Mouse (Mus musculus): ENCODE measurements at regions not wholly inside any gene's neighbourhood (a gene's known extent, or its start where the extent isn't known, plus 50 kb on each side); places are given as distances from the start of the nearest gene placed in this dataset.
A peak's percentile ranks its signal among the peaks of the same experiment; 100 is the strongest.

GRCm38 (mm10) chrX:136321692-136322091, 51.6 kb downstream of the Bex3 start:
- H3K9ac ChIP-seq (ENCODE audit: low read depth, low read length, severe bottlenecking), result no peak overlapping the region
- DNase-seq (ENCODE audit: low spot score) (peak; percentile 54), ATAC-seq (ENCODE audit: low FRiP score, low read depth) (no peak)
- no peaks in the 10 kb centered on the region for H3K27me3 ChIP-seq (ENCODE audit: control insufficient read depth, insufficient read depth, low read length)
- H3K4me1 ChIP-seq (ENCODE audit: control insufficient read depth, insufficient read depth, low read length), result no peaks in the 10 kb centered on the region
- H3K4me2 ChIP-seq (replicated peaks; ENCODE audit: low read depth, low read length, severe bottlenecking), result no peak overlapping the region
- no peak for TF ChIP-seq POLR2A (IDR thresholded peaks at IDR 0.05; ENCODE audit: borderline replicate concordance, extremely low read depth, insufficient read depth, insufficient read length)
- H3K4me3 ChIP-seq (replicated peaks; ENCODE audit: low read length), result no peak overlapping the region
- H3K9me3 ChIP-seq (ENCODE audit: control insufficient read depth, low read length), result no peaks in the 10 kb centered on the region
- no peak overlapping the region for H3K27ac ChIP-seq (replicated peaks; ENCODE audit: low read depth, low read length)
- WGBS, result 6% methylated on average over 3 of the region's 3 CpGs
- H3K36me3 ChIP-seq (ENCODE audit: control insufficient read depth, insufficient read depth, low read length), result no peaks in the 10 kb centered on the region

DNA sequence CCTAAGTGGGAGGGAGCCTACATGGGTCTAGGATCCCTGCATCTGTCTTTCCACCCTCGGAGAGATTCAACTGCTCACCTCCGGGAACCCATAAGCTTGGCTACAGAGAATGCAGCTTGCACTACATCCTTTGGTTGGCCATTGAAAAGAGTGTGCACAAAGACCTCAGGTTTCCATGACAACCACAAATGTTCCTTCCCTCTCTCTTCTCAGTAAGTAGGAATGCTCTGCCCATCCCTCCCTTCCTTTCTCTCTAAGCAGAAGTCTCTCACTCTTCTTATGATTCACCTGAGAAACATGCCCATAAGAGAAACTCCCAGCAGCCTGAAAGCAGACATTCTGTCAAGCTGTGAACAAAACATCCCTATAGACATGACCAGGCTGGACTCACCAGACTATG, 95.8 kb downstream of the Bex3 start:
- ATAC-seq (ENCODE audit: low FRiP score, low read depth) (no peak), DNase-seq (ENCODE audit: low spot score) (no peak)
- no peaks in the 10 kb centered on the region for H3K9me3 ChIP-seq (ENCODE audit: control insufficient read depth, low read length)
- no peaks in the 10 kb centered on the region for H3K4me1 ChIP-seq (ENCODE audit: control insufficient read depth, insufficient read depth, low read length)
- TF ChIP-seq POLR2A (IDR thresholded peaks at IDR 0.05; ENCODE audit: borderline replicate concordance, extremely low read depth, insufficient read depth, insufficient read length), result no peak
- no peak overlapping the region for H3K9ac ChIP-seq (ENCODE audit: low read depth, low read length, severe bottlenecking)
- WGBS, result 76% methylated on average over 2 of the region's 2 CpGs
- no peak overlapping the region for H3K4me2 ChIP-seq (replicated peaks; ENCODE audit: low read depth, low read length, severe bottlenecking)
- no peaks in the 10 kb centered on the region for H3K27me3 ChIP-seq (ENCODE audit: control insufficient read depth, insufficient read depth, low read length)
- H3K4me3 ChIP-seq (replicated peaks; ENCODE audit: low read length), result no peak overlapping the region
- H3K36me3 ChIP-seq (ENCODE audit: control insufficient read depth, insufficient read depth, low read length), result no peaks in the 10 kb centered on the region
- no peak overlapping the region for H3K27ac ChIP-seq (replicated peaks; ENCODE audit: low read depth, low read length)

Measured in limb, embryonic 14.5 days (tissue).